Mouse (Mus musculus) stomach, embryonic 15.5 days (tissue): ENCODE measurements at regions not wholly inside any gene's neighbourhood (a gene's known extent, or its start where the extent isn't known, plus 50 kb on each side); places are given as distances from the start of the nearest gene placed in this dataset.

Source experiments
- ATAC-seq: fragments of 200-750 bp; cut with Nextera tagmentation; 2 replicates; pipeline ENCODE4 v1.8.0; 2017; ENCODE audit warnings: low read depth, moderate number of reproducible peaks, moderate TSS enrichment; ENCODE audit not compliant: insufficient read depth, low FRiP score
- H3K27ac ChIP-seq: fragments of 300-500 bp; sonication (generic); 2 replicates; pipeline ENCODE4 v1.5.1; 2015; ENCODE audit warnings: mild to moderate bottlenecking, inconsistent platforms
- H3K27me3 ChIP-seq: fragments of 300-500 bp; sonication (generic); replicated peaks from 2 replicates; pipeline ENCODE4 v1.6.1; 2015; ENCODE audit warnings: inconsistent platforms
- H3K36me3 ChIP-seq: fragments of 300-500 bp; sonication (generic); 2 replicates; pipeline ENCODE4 v1.6.1; 2015; ENCODE audit warnings: inconsistent platforms
- H3K4me1 ChIP-seq: fragments of 300-500 bp; sonication (generic); 2 replicates; pipeline ENCODE4 v1.6.1; 2015; ENCODE audit warnings: inconsistent platforms
- H3K4me2 ChIP-seq: fragments of 300-500 bp; sonication (generic); 2 replicates; pipeline ENCODE4 v1.6.1; 2015; ENCODE audit warnings: mild to moderate bottlenecking, inconsistent platforms
- H3K4me3 ChIP-seq: fragments of 300-500 bp; sonication (generic); replicated peaks from 2 replicates; pipeline ENCODE4 v1.5.1; 2015; ENCODE audit warnings: inconsistent platforms
- H3K9ac ChIP-seq: fragments of 300-500 bp; sonication (generic); 2 replicates; pipeline ENCODE4 v1.6.1; 2015; ENCODE audit warnings: inconsistent platforms
- H3K9me3 ChIP-seq: fragments of 300-500 bp; sonication (generic); 2 replicates; pipeline ENCODE4 v1.6.1; 2016; ENCODE audit warnings: inconsistent platforms
- WGBS: fragments of 180-500 bp; shearing (Covaris S2); methylation state at CpG from one replicate; pipeline ENCODE4 v1.1.7; 2015; 5-methylcytosine and 5-hydroxymethylcytosine counted together

- H3K9me3 ChIP-seq, result no peaks in the 10 kb centered on the region
- no peak overlapping the region for H3K9ac ChIP-seq
- no peaks in the 10 kb centered on the region for H3K4me1 ChIP-seq
- no peaks in the 10 kb centered on the region for H3K27me3 ChIP-seq
- H3K36me3 ChIP-seq, result no peaks in the 10 kb centered on the region
- H3K4me3 ChIP-seq, result no peak overlapping the region
- ATAC-seq, result no peak
- no peak overlapping the region for H3K27ac ChIP-seq
- 33% methylated on average over 1 of the region's 1 CpGs for WGBS
- no peak overlapping the region for H3K4me2 ChIP-seq
Measured at GRCm38 (mm10) chr11:24727404-24727803, 649.5 kb downstream of the Bcl11a start.

- Histone ChIP-seq H3K27me3 (no peaks in the 10 kb centered on the region), H3K36me3 (no peaks in the 10 kb centered on the region), H3K9me3 (no peaks in the 10 kb centered on the region), H3K4me1 (no peaks in the 10 kb centered on the region), H3K4me3 (no peak overlapping the region), H3K27ac (no peak overlapping the region), H3K4me2 (no peak overlapping the region), H3K9ac (no peak overlapping the region)
- ATAC-seq, result no peak
- 8% methylated on average over 1 of the region's 1 CpGs for WGBS
Measured at GRCm38 (mm10) chr11:24731431-24731830, 653.6 kb downstream of the Bcl11a start.

GRCm38 (mm10) chr11:24739710-24740255, 661.9 kb downstream of the Bcl11a start:
- peak overlapping the region; percentile 25 for H3K4me3 ChIP-seq
- no peaks in the 10 kb centered on the region for H3K27me3 ChIP-seq
- no peaks in the 10 kb centered on the region for H3K36me3 ChIP-seq
- H3K4me1 ChIP-seq, result no peaks in the 10 kb centered on the region
- H3K27ac ChIP-seq, result no peak overlapping the region
- WGBS, result 10% methylated on average over 14 of the region's 14 CpGs
- H3K9ac ChIP-seq, result no peak overlapping the region
- no peak for ATAC-seq
- no peaks in the 10 kb centered on the region for H3K9me3 ChIP-seq
- H3K4me2 ChIP-seq, result peak overlapping the region; percentile 48

- Histone ChIP-seq H3K27me3 (no peaks in the 10 kb centered on the region), H3K4me3 (no peak overlapping the region), H3K4me2 (no peak overlapping the region), H3K4me1 (no peaks in the 10 kb centered on the region), H3K9ac (no peak overlapping the region), H3K36me3 (no peaks in the 10 kb centered on the region), H3K27ac (no peak overlapping the region), H3K9me3 (no peaks in the 10 kb centered on the region)
- 73% methylated on average over 2 of the region's 2 CpGs for WGBS
- no peak for ATAC-seq
Measured at GRCm38 (mm10) chr11:24740466-24740865, 662.6 kb downstream of the Bcl11a start.

- no peak for ATAC-seq
- Histone ChIP-seq H3K4me2 (no peak overlapping the region), H3K4me3 (no peak overlapping the region), H3K27me3 (no peaks in the 10 kb centered on the region), H3K4me1 (no peaks in the 10 kb centered on the region), H3K27ac (no peak overlapping the region), H3K9me3 (no peaks in the 10 kb centered on the region), H3K9ac (no peak overlapping the region), H3K36me3 (no peaks in the 10 kb centered on the region)
- 59% methylated on average over 8 of the region's 8 CpGs for WGBS
Measured at GRCm38 (mm10) chr11:24742561-24742960, 664.7 kb downstream of the Bcl11a start.

GRCm38 (mm10) chr11:24743439-24743838, 665.6 kb downstream of the Bcl11a start:
- Histone ChIP-seq H3K27ac (no peak overlapping the region), H3K36me3 (no peaks in the 10 kb centered on the region), H3K9me3 (no peaks in the 10 kb centered on the region), H3K27me3 (no peaks in the 10 kb centered on the region), H3K9ac (no peak overlapping the region), H3K4me1 (no peaks in the 10 kb centered on the region), H3K4me2 (no peak overlapping the region), H3K4me3 (no peak overlapping the region)
- WGBS, result 44% methylated on average over 1 of the region's 1 CpGs
- no peak for ATAC-seq

GRCm38 (mm10) chr11:24745841-24746240, 668.0 kb downstream of the Bcl11a start:
- H3K9me3 ChIP-seq, result no peaks in the 10 kb centered on the region
- no peak overlapping the region for H3K27ac ChIP-seq
- no peaks in the 10 kb centered on the region for H3K27me3 ChIP-seq
- no peaks in the 10 kb centered on the region for H3K4me1 ChIP-seq
- no peak for ATAC-seq
- no peaks in the 10 kb centered on the region for H3K36me3 ChIP-seq
- no peak overlapping the region for H3K4me2 ChIP-seq
- no peak overlapping the region for H3K4me3 ChIP-seq
- WGBS, result 65% methylated on average over 4 of the region's 4 CpGs
- no peak overlapping the region for H3K9ac ChIP-seq

- Histone ChIP-seq H3K4me1 (no peaks in the 10 kb centered on the region), H3K27me3 (no peaks in the 10 kb centered on the region), H3K9me3 (no peaks in the 10 kb centered on the region), H3K27ac (no peak overlapping the region), H3K4me3 (no peak overlapping the region), H3K36me3 (no peaks in the 10 kb centered on the region), H3K9ac (no peak overlapping the region), H3K4me2 (no peak overlapping the region)
- WGBS, result 67% methylated on average over 7 of the region's 7 CpGs
- ATAC-seq, result no peak
Measured at GRCm38 (mm10) chr11:24750144-24750779, 672.4 kb downstream of the Bcl11a start.

GRCm38 (mm10) chr11:24758130-24758529, 680.3 kb downstream of the Bcl11a start:
- Histone ChIP-seq H3K4me1 (no peaks in the 10 kb centered on the region), H3K9ac (no peak overlapping the region), H3K9me3 (no peaks in the 10 kb centered on the region), H3K36me3 (no peaks in the 10 kb centered on the region), H3K4me2 (no peak overlapping the region), H3K27me3 (no peaks in the 10 kb centered on the region), H3K4me3 (no peak overlapping the region), H3K27ac (no peak overlapping the region)
- no peak for ATAC-seq

GRCm38 (mm10) chr11:24783470-24783869, 705.6 kb downstream of the Bcl11a start:
- no peaks in the 10 kb centered on the region for H3K9me3 ChIP-seq
- H3K4me3 ChIP-seq, result no peak overlapping the region
- no peak overlapping the region for H3K4me2 ChIP-seq
- no peak for ATAC-seq
- H3K36me3 ChIP-seq, result no peaks in the 10 kb centered on the region
- WGBS, result 75% methylated on average over 7 of the region's 7 CpGs
- no peak overlapping the region for H3K9ac ChIP-seq
- no peaks in the 10 kb centered on the region for H3K4me1 ChIP-seq
- H3K27ac ChIP-seq, result no peak overlapping the region
- no peaks in the 10 kb centered on the region for H3K27me3 ChIP-seq

- no peaks in the 10 kb centered on the region for H3K36me3 ChIP-seq
- no peak overlapping the region for H3K4me2 ChIP-seq
- ATAC-seq, result no peak
- no peak overlapping the region for H3K9ac ChIP-seq
- H3K4me1 ChIP-seq, result no peaks in the 10 kb centered on the region
- H3K27me3 ChIP-seq, result no peaks in the 10 kb centered on the region
- no peak overlapping the region for H3K4me3 ChIP-seq
- no peak overlapping the region for H3K27ac ChIP-seq
- no peaks in the 10 kb centered on the region for H3K9me3 ChIP-seq
- 75% methylated on average over 2 of the region's 2 CpGs for WGBS
Measured at GRCm38 (mm10) chr11:24789120-24789519, 711.3 kb downstream of the Bcl11a start.

GRCm38 (mm10) chr11:24795510-24796211, 717.8 kb downstream of the Bcl11a start:
- H3K27ac ChIP-seq, result no peak overlapping the region
- H3K9ac ChIP-seq, result no peak overlapping the region
- H3K36me3 ChIP-seq, result no peaks in the 10 kb centered on the region
- no peak overlapping the region for H3K4me3 ChIP-seq
- WGBS, result 65% methylated on average over 4 of the region's 4 CpGs
- ATAC-seq, result no peak
- no peaks in the 10 kb centered on the region for H3K9me3 ChIP-seq
- H3K4me2 ChIP-seq, result no peak overlapping the region
- no peaks in the 10 kb centered on the region for H3K4me1 ChIP-seq
- no peaks in the 10 kb centered on the region for H3K27me3 ChIP-seq
